In the genomic region with DNA sequence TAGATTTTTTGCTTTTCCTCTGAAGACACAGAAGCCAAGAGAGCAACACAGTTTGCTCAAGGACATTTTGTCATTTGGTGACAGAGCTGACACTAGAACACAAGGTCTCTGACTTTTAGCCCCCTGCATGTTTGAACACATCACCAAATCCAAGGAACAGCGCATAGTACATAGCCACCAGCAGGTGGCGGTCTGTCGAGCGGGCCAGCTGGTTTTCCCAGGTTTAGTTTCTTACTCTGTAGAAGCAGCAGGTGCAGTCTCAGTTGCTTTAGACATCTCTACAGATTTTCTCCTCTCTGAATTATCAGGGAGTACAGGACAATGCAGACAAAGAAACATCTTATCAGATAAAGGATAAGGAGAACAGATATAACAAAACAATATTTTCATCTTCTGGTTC, we compare ENCODE assay signal across 10 mouse cellular contexts. TPM values are rescaled to one million over a fixed set of nuclear protein-coding genes. Genes with fewer than 3 reads are reported as not detected.
DNase-seq lines count a peak whose midpoint lies in the region; ATAC-seq and TF ChIP-seq lines count a peak whose summit lies in the region.
"Had no signal": no experiment of that assay in that cellular context is flagged by ENCODE, and none has a peak within 500 bp of the region (broad histone marks: within the 10 kb centered on the region; RNA-seq: fewer than 3 reads in every experiment).

No protein-coding gene starts in this region.

- H3K9me3 ChIP-seq in hindbrain, embryonic 10.5 days = no peaks in the 10 kb centered on the region
- no peaks in the 10 kb centered on the region for H3K9me3 ChIP-seq in hindbrain, embryonic 12.5 days (replicated peaks)
- H3K9me3 ChIP-seq: neural tube, embryonic 12.5 days had no signal

- TF ChIP-seq CTCF in left cerebral cortex, adult 2 months (IDR thresholded peaks at IDR 0.05) = peak; percentile 93
- peak; percentile 74; the same call in 1 of the 2 replicates for TF ChIP-seq CTCF in thymus, adult 2 months (IDR thresholded peaks at IDR 0.05; ENCODE audit: borderline replicate concordance, control insufficient read depth, extremely low read depth, insufficient read depth, low read length, poor library complexity)

- H3K27ac ChIP-seq in hindbrain, embryonic 10.5 days = no peak overlapping the region
- H3K27ac ChIP-seq in hindbrain, embryonic 12.5 days = no peak overlapping the region
- H3K27ac ChIP-seq in left cerebral cortex, adult 2 months = no peak overlapping the region
- H3K27ac ChIP-seq in thymus, adult 2 months (ENCODE audit: control insufficient read depth, insufficient read depth, low read length) = no peak overlapping the region
- H3K27ac ChIP-seq: neural tube, embryonic 12.5 days had no signal

- no peak overlapping the region for H3K4me2 ChIP-seq in hindbrain, embryonic 12.5 days (replicated peaks)
- H3K4me2 ChIP-seq: neural tube, embryonic 12.5 days had no signal

- peak; percentile 60 for DNase-seq in hindbrain, embryonic 10.5 days (ENCODE audit: low spot score)
- peak; percentile 62 for DNase-seq in adipocyte (ENCODE audit: low spot score)
- DNase-seq in cerebellum, postnatal 4 days (ENCODE audit: low spot score in 2 of 2) = peak; percentile 48 to 56
- DNase-seq in induced T-regulatory cell, adult 2 months (ENCODE audit: low read depth) = peak; percentile 83
- DNase-seq in left cerebral cortex, adult 2 months (ENCODE audit: extremely low spot score in 1 of 2, low spot score in 2 of 2) = peak; percentile 57 to 63
- peak; percentile 29 to 60 for DNase-seq in natural killer cell, adult 2 months (ENCODE audit: low spot score in 2 of 2)
- peak; percentile 66 for DNase-seq in thymus, adult 2 months

- no peak overlapping the region for H3K9ac ChIP-seq in hindbrain, embryonic 12.5 days
- H3K9ac ChIP-seq: neural tube, embryonic 12.5 days had no signal

- no peak for ATAC-seq in hindbrain, embryonic 12.5 days (ENCODE audit: low FRiP score)

- intact Hi-C loops in left cerebral cortex, adult 2 months (cut with DNase I) = loop anchor here (2.0 to 10.0 kb wide), 3 partner anchors 222 to 948 kb away; no protein-coding TSS in a partner anchor

- no peaks in the 10 kb centered on the region for H3K4me1 ChIP-seq in hindbrain, embryonic 10.5 days (replicated peaks)
- H3K4me1 ChIP-seq in hindbrain, embryonic 12.5 days = no peaks in the 10 kb centered on the region
- no peaks in the 10 kb centered on the region for H3K4me1 ChIP-seq in thymus, adult 2 months (replicated peaks; ENCODE audit: control insufficient read depth, insufficient read depth, low read length)
- H3K4me1 ChIP-seq: neural tube, embryonic 12.5 days had no signal

- no peak overlapping the region for H3K4me3 ChIP-seq in hindbrain, embryonic 10.5 days
- H3K4me3 ChIP-seq in hindbrain, embryonic 12.5 days = no peak overlapping the region
- H3K4me3 ChIP-seq in left cerebral cortex, adult 2 months = no peak overlapping the region
- H3K4me3 ChIP-seq in thymus, adult 2 months (ENCODE audit: control insufficient read depth, insufficient read depth, low read length) = no peak overlapping the region
- H3K4me3 ChIP-seq: erythroblast, embryonic 14.5 days; neural tube, embryonic 12.5 days had no signal

- H3K36me3 ChIP-seq in hindbrain, embryonic 10.5 days = no peaks in the 10 kb centered on the region
- no peaks in the 10 kb centered on the region for H3K36me3 ChIP-seq in hindbrain, embryonic 12.5 days
- no peaks in the 10 kb centered on the region for H3K36me3 ChIP-seq in thymus, adult 2 months (ENCODE audit: control insufficient read depth, insufficient read depth, low read length)
- H3K36me3 ChIP-seq: neural tube, embryonic 12.5 days had no signal

- WGBS in hindbrain, embryonic 10.5 days = 2% methylated on average over 4 of the region's 4 CpGs
- 5% methylated on average over 4 of the region's 4 CpGs for WGBS in hindbrain, embryonic 12.5 days
- 4% methylated on average over 4 of the region's 4 CpGs for WGBS in thymus, adult 2 months

- no peak for TF ChIP-seq POLR2A in thymus, adult 2 months (IDR thresholded peaks at IDR 0.05; ENCODE audit: control insufficient read depth, extremely low read depth, insufficient read depth, low read length, poor library complexity)

- H3K27me3 ChIP-seq in hindbrain, embryonic 10.5 days (ENCODE audit: insufficient read depth, poor library complexity, severe bottlenecking) = no peaks in the 10 kb centered on the region
- H3K27me3 ChIP-seq in hindbrain, embryonic 12.5 days = no peaks in the 10 kb centered on the region
- H3K27me3 ChIP-seq in thymus, adult 2 months (ENCODE audit: control insufficient read depth, insufficient read depth, low read length) = no peaks in the 10 kb centered on the region
- H3K27me3 ChIP-seq: neural tube, embryonic 12.5 days had no signal

RNA-seq across cellular contexts. Expression of gene Fam107b, which starts 23.7 kb away (rescaled TPM):
- 44.2 and 46.8 TPM in 2 replicates for polyA plus RNA-seq in hindbrain, embryonic 10.5 days (2016; fragmentation: Nextera tagmentation; extraction: Ambion mirVana)
- polyA plus RNA-seq in hindbrain, embryonic 12.5 days (2016; fragmentation: Nextera tagmentation; extraction: Ambion mirVana) = 48.4 and 57.1 TPM in 2 replicates
- total RNA-seq in left cerebral cortex, adult 2 months (2021) = 1 to 10 TPM; 7.9 to 10.0 TPM
- 81.3 and 98.8 TPM in 2 replicates for polyA plus RNA-seq in thymus, adult 2 months (2012; rRNA removed)

RNA-seq across cellular contexts. Expression of gene Cdnf, which starts 33.8 kb away (rescaled TPM):
- 0.14 and 0.27 TPM in 2 replicates for polyA plus RNA-seq in hindbrain, embryonic 10.5 days (2016; fragmentation: Nextera tagmentation; extraction: Ambion mirVana)
- polyA plus RNA-seq in hindbrain, embryonic 12.5 days (2016; fragmentation: Nextera tagmentation; extraction: Ambion mirVana) = 0.14 and 0.28 TPM in 2 replicates
- total RNA-seq in left cerebral cortex, adult 2 months (2021) = under 1 TPM; 0.54 to 0.77 TPM
- polyA plus RNA-seq in thymus, adult 2 months (2012; rRNA removed) = 0.17 and 0.43 TPM in 2 replicates
- polyA plus RNA-seq: erythroblast, embryonic 14.5 days had no signal

RNA-seq across cellular contexts. Expression of gene Hspa14, which starts 34.0 kb away (rescaled TPM):
- polyA plus RNA-seq in hindbrain, embryonic 10.5 days (2016; fragmentation: Nextera tagmentation; extraction: Ambion mirVana) = 110 and 136 TPM in 2 replicates
- polyA plus RNA-seq in hindbrain, embryonic 12.5 days (2016; fragmentation: Nextera tagmentation; extraction: Ambion mirVana) = 79.3 and 83.0 TPM in 2 replicates
- total RNA-seq in left cerebral cortex, adult 2 months (2021) = 10 to 100 TPM; 47.3 to 52.7 TPM
- polyA plus RNA-seq in thymus, adult 2 months (2012; rRNA removed) = 68.0 and 69.0 TPM in 2 replicates

RNA-seq across cellular contexts. Expression of gene Gm45902, which starts 34.0 kb away (rescaled TPM):
- polyA plus RNA-seq in hindbrain, embryonic 10.5 days (2016; fragmentation: Nextera tagmentation; extraction: Ambion mirVana) = 8.8 and 10.5 TPM in 2 replicates
- 10.4 and 10.9 TPM in 2 replicates for polyA plus RNA-seq in hindbrain, embryonic 12.5 days (2016; fragmentation: Nextera tagmentation; extraction: Ambion mirVana)
- 1 to 10 TPM; 5.2 to 5.8 TPM for total RNA-seq in left cerebral cortex, adult 2 months (2021)
- 6.0 and 6.1 TPM in 2 replicates for polyA plus RNA-seq in thymus, adult 2 months (2012; rRNA removed)
